Mouse (Mus musculus) mesoderm, embryonic 11.5 days (tissue): ENCODE data around the gene Rbfox2.

Experiments
- DNase-seq: peaks from one replicate; pipeline ENCODE4 v3.0.0-alpha.2; 2012; ENCODE audit warnings: low read depth, low spot score

The Rbfox2 gene

GRCm38 (mm10) chr15:77105273-77105672 lies 201.5 kb downstream of the Rbfox2 start:
- no peak for DNase-seq

GRCm38 (mm10) chr15:77104349-77105158 lies 202.2 kb downstream of the Rbfox2 start:
- no peak for DNase-seq

- DNase-seq = no peak
Observed at GRCm38 (mm10) chr15:77102685-77103084, 204.1 kb downstream of the Rbfox2 start.

- no peak for DNase-seq
Observed at GRCm38 (mm10) chr15:77099756-77100155, 207.0 kb downstream of the Rbfox2 start.

GRCm38 (mm10) chr15:77097358-77097757 lies 209.4 kb downstream of the Rbfox2 start:
- no peak for DNase-seq

GRCm38 (mm10) chr15:77095216-77095615 lies 211.6 kb downstream of the Rbfox2 start:
- DNase-seq = no peak

- DNase-seq = no peak
Observed at GRCm38 (mm10) chr15:77094431-77094830, 212.4 kb downstream of the Rbfox2 start.

- no peak for DNase-seq
Observed at GRCm38 (mm10) chr15:77091394-77091793, 215.4 kb downstream of the Rbfox2 start.

- DNase-seq = no peak
Observed at GRCm38 (mm10) chr15:77090531-77090930, 216.3 kb downstream of the Rbfox2 start.

- DNase-seq = no peak
Observed at GRCm38 (mm10) chr15:77089249-77089648, 217.6 kb downstream of the Rbfox2 start.

GRCm38 (mm10) chr15:77086488-77086887 lies 220.3 kb downstream of the Rbfox2 start:
- no peak for DNase-seq

GRCm38 (mm10) chr15:77085818-77086217 lies 221.0 kb downstream of the Rbfox2 start:
- no peak for DNase-seq

GRCm38 (mm10) chr15:77081454-77081853 lies 225.3 kb downstream of the Rbfox2 start:
- no peak for DNase-seq

GRCm38 (mm10) chr15:77080684-77081254 lies 226.0 kb downstream of the Rbfox2 start:
- DNase-seq = no peak

GRCm38 (mm10) chr15:77079890-77080361 lies 226.9 kb downstream of the Rbfox2 start:
- no peak for DNase-seq

- DNase-seq = no peak
Observed at GRCm38 (mm10) chr15:77079256-77079822, 227.5 kb downstream of the Rbfox2 start.

GRCm38 (mm10) chr15:77078786-77079185 lies 228.0 kb downstream of the Rbfox2 start:
- no peak for DNase-seq

- DNase-seq = no peak
Observed at GRCm38 (mm10) chr15:77077906-77078305, 228.9 kb downstream of the Rbfox2 start.

- no peak for DNase-seq
Observed at GRCm38 (mm10) chr15:77076523-77076922, 230.3 kb downstream of the Rbfox2 start.

GRCm38 (mm10) chr15:77072556-77073163 lies 234.1 kb downstream of the Rbfox2 start:
- no peak for DNase-seq

- DNase-seq = peak; percentile 43
Observed at GRCm38 (mm10) chr15:77071501-77071900, 235.3 kb downstream of the Rbfox2 start.

- no peak for DNase-seq
Observed at GRCm38 (mm10) chr15:77070745-77071268, 236.0 kb downstream of the Rbfox2 start.
